Mouse (Mus musculus) neural tube, embryonic 11.5 days (tissue): ENCODE data around the gene Bmp6. TPM values are rescaled to one million over a fixed set of nuclear protein-coding genes. Genes with fewer than 3 reads are reported as not detected.
A peak's percentile ranks its signal among the peaks of the same experiment; 100 is the strongest.

Experiments used
- ATAC-seq: fragments of 200-750 bp; cut with Nextera tagmentation; 2 replicates; pipeline ENCODE4 v1.8.0; 2017; ENCODE audit warnings: moderate number of reproducible peaks, mild to moderate bottlenecking, moderate TSS enrichment, moderate library complexity; ENCODE audit not compliant: insufficient read depth, low FRiP score, low TSS enrichment
- DNase-seq: peaks from one replicate; pipeline ENCODE4 v3.0.0-alpha.2; 2015; ENCODE audit warnings: low spot score
- H3K27ac ChIP-seq: fragments of 300-500 bp; sonication (generic); 2 replicates; pipeline ENCODE4 v1.5.1; 2014; ENCODE audit warnings: low read depth, mild to moderate bottlenecking, low read length
- H3K27me3 ChIP-seq: fragments of 300-500 bp; sonication (generic); 2 replicates; pipeline ENCODE4 v1.6.1; 2014; ENCODE audit warnings: mild to moderate bottlenecking, low read length, mixed read lengths; ENCODE audit not compliant: control insufficient read depth, insufficient read depth
- H3K36me3 ChIP-seq: fragments of 300-500 bp; sonication (generic); 2 replicates; pipeline ENCODE4 v1.6.1; 2014; ENCODE audit warnings: mild to moderate bottlenecking, low read length, moderate library complexity, mixed read lengths; ENCODE audit not compliant: control insufficient read depth, insufficient read depth
- H3K4me1 ChIP-seq: fragments of 300-500 bp; sonication (generic); 2 replicates; pipeline ENCODE4 v1.6.1; 2014; ENCODE audit warnings: low read length, mixed read lengths; ENCODE audit not compliant: control insufficient read depth, insufficient read depth
- H3K4me2 ChIP-seq: fragments of 300-500 bp; sonication (generic); 2 replicates; pipeline ENCODE4 v1.6.1; 2014; ENCODE audit warnings: low read depth, mild to moderate bottlenecking, moderate library complexity
- H3K4me3 ChIP-seq: fragments of 300-500 bp; sonication (generic); 2 replicates; pipeline ENCODE4 v1.5.1; 2014; ENCODE audit warnings: low read depth, low read length
- H3K9ac ChIP-seq: fragments of 300-500 bp; sonication (generic); 2 replicates; pipeline ENCODE4 v1.6.1; 2014; ENCODE audit warnings: mild to moderate bottlenecking, low read length
- H3K9me3 ChIP-seq: fragments of 300-500 bp; sonication (generic); 2 replicates; pipeline ENCODE4 v1.6.1; 2016; ENCODE audit warnings: low read length; ENCODE audit not compliant: control insufficient read depth
- WGBS: fragments of 180-500 bp; shearing (Covaris S2); extraction: QIAGEN DNeasy Blood & Tissue Kit; methylation state at CpG from one replicate; pipeline ENCODE4 v1.1.7; 2014; 5-methylcytosine and 5-hydroxymethylcytosine counted together
- polyA plus RNA-seq: library from polyadenylated mRNA; unstranded; fragments of >200 nt; fragmentation: Nextera tagmentation; extraction: Ambion mirVana; gene quantifications from 2 replicates; pipeline ENCODE4 v1.2.1, GENCODE M21; 2014

Bmp6 gene
- polyA plus RNA-seq, 1 experiment from 2014 or later = 2.2 TPM

GRCm38 (mm10) chr13:38506320-38506719, 161.4 kb downstream of the Bmp6 start:
- WGBS = 90% methylated on average over 8 of the region's 8 CpGs
- H3K9me3 ChIP-seq = no peaks in the 10 kb centered on the region
- H3K27ac ChIP-seq = no peak overlapping the region
- no peaks in the 10 kb centered on the region for H3K4me1 ChIP-seq
- DNase-seq = peak; percentile 32
- H3K27me3 ChIP-seq = no peaks in the 10 kb centered on the region
- H3K4me2 ChIP-seq = no peak overlapping the region
- ATAC-seq = no peak
- peaks cover 11% of the 10 kb centered on the region for H3K36me3 ChIP-seq
- no peak overlapping the region for H3K9ac ChIP-seq
- no peak overlapping the region for H3K4me3 ChIP-seq

- Histone ChIP-seq H3K9me3 (no peaks in the 10 kb centered on the region), H3K27ac (no peak overlapping the region), H3K27me3 (no peaks in the 10 kb centered on the region), H3K36me3 (peaks cover 11% of the 10 kb centered on the region; the same call in 1 of the 2 replicates), H3K4me1 (no peaks in the 10 kb centered on the region), H3K4me2 (no peak overlapping the region), H3K4me3 (no peak overlapping the region), H3K9ac (no peak overlapping the region)
- DNase-seq = no peak
- WGBS = 93% methylated on average over 10 of the region's 10 CpGs
- ATAC-seq = no peak
Measured at GRCm38 (mm10) chr13:38506936-38507335, 162.0 kb downstream of the Bmp6 start.

GRCm38 (mm10) chr13:38509681-38510341, 164.9 kb downstream of the Bmp6 start:
- ATAC-seq = no peak
- Histone ChIP-seq H3K4me3 (no peak overlapping the region), H3K27me3 (no peaks in the 10 kb centered on the region), H3K9ac (no peak overlapping the region), H3K4me1 (no peaks in the 10 kb centered on the region), H3K9me3 (no peaks in the 10 kb centered on the region), H3K27ac (no peak overlapping the region), H3K36me3 (0 out of 2 replicates have a peak, but pooled peaks cover 7% of the 10 kb centered on the region), H3K4me2 (no peak overlapping the region)
- no peak for DNase-seq
- 92% methylated on average over 8 of the region's 8 CpGs for WGBS

- Histone ChIP-seq H3K36me3 (peaks cover 7% of the 10 kb centered on the region; the same call in 1 of the 2 replicates), H3K27ac (no peak overlapping the region), H3K9me3 (no peaks in the 10 kb centered on the region), H3K4me1 (no peaks in the 10 kb centered on the region), H3K27me3 (no peaks in the 10 kb centered on the region), H3K4me3 (no peak overlapping the region), H3K4me2 (no peak overlapping the region), H3K9ac (no peak overlapping the region)
- ATAC-seq (no peak), DNase-seq (no peak)
- WGBS = 94% methylated on average over 10 of the region's 10 CpGs
Measured at GRCm38 (mm10) chr13:38511979-38512378, 167.1 kb downstream of the Bmp6 start.

- WGBS = 95% methylated on average over 7 of the region's 7 CpGs
- peaks cover 12% of the 10 kb centered on the region for H3K36me3 ChIP-seq
Measured at GRCm38 (mm10) chr13:38513921-38514320, 169.0 kb downstream of the Bmp6 start.

GRCm38 (mm10) chr13:38515431-38515830, 170.5 kb downstream of the Bmp6 start:
- Histone ChIP-seq H3K4me3 (no peak overlapping the region), H3K27ac (no peak overlapping the region), H3K9ac (no peak overlapping the region), H3K27me3 (no peaks in the 10 kb centered on the region), H3K9me3 (no peaks in the 10 kb centered on the region), H3K4me2 (no peak overlapping the region), H3K4me1 (no peaks in the 10 kb centered on the region), H3K36me3 (peaks cover 10% of the 10 kb centered on the region)
- ATAC-seq (no peak), DNase-seq (no peak)
- 93% methylated on average over 2 of the region's 2 CpGs for WGBS

More at GRCm38 (mm10) chr13:38513921-38514320, 169.0 kb downstream of the Bmp6 start:
- H3K9ac ChIP-seq = no peak overlapping the region
- H3K9me3 ChIP-seq = no peaks in the 10 kb centered on the region
- H3K4me1 ChIP-seq = no peaks in the 10 kb centered on the region
- ATAC-seq (no peak), DNase-seq (no peak)
- no peak overlapping the region for H3K27ac ChIP-seq
- no peak overlapping the region for H3K4me2 ChIP-seq
- no peak overlapping the region for H3K4me3 ChIP-seq
- no peaks in the 10 kb centered on the region for H3K27me3 ChIP-seq

- DNase-seq = no peak
- no peak overlapping the region for H3K9ac ChIP-seq
- no peaks in the 10 kb centered on the region for H3K9me3 ChIP-seq
- no peak for ATAC-seq
- H3K4me3 ChIP-seq = no peak overlapping the region
- no peaks in the 10 kb centered on the region for H3K27me3 ChIP-seq
- H3K27ac ChIP-seq = no peak overlapping the region
- H3K4me2 ChIP-seq = no peak overlapping the region
- peaks cover 10% of the 10 kb centered on the region for H3K36me3 ChIP-seq
- 93% methylated on average over 3 of the region's 3 CpGs for WGBS
- no peaks in the 10 kb centered on the region for H3K4me1 ChIP-seq
Measured at GRCm38 (mm10) chr13:38515845-38516244, 170.9 kb downstream of the Bmp6 start.

- Histone ChIP-seq H3K4me1 (no peaks in the 10 kb centered on the region), H3K36me3 (peaks cover 10% of the 10 kb centered on the region), H3K9me3 (no peaks in the 10 kb centered on the region), H3K9ac (no peak overlapping the region), H3K4me2 (no peak overlapping the region), H3K4me3 (no peak overlapping the region), H3K27ac (no peak overlapping the region), H3K27me3 (no peaks in the 10 kb centered on the region)
- DNase-seq (no peak), ATAC-seq (no peak)
- WGBS = 92% methylated on average over 11 of the region's 11 CpGs
Measured at GRCm38 (mm10) chr13:38516582-38516981, 171.7 kb downstream of the Bmp6 start.

- Histone ChIP-seq H3K27ac (no peak overlapping the region), H3K4me3 (no peak overlapping the region), H3K4me1 (no peaks in the 10 kb centered on the region), H3K9ac (no peak overlapping the region), H3K36me3 (peaks cover 7% of the 10 kb centered on the region), H3K27me3 (no peaks in the 10 kb centered on the region), H3K9me3 (no peaks in the 10 kb centered on the region), H3K4me2 (no peak overlapping the region)
- 96% methylated on average over 11 of the region's 11 CpGs for WGBS
- no peak for ATAC-seq
- DNase-seq = no peak
Measured at GRCm38 (mm10) chr13:38520299-38520698, 175.4 kb downstream of the Bmp6 start.
